Mouse (Mus musculus) forebrain, embryonic 13.5 days (tissue): ENCODE measurements at regions not wholly inside any gene's neighbourhood (a gene's known extent, or its start where the extent isn't known, plus 50 kb on each side); places are given as distances from the start of the nearest gene placed in this dataset.
A peak's percentile ranks its signal among the peaks of the same experiment; 100 is the strongest.

Experiments
- ATAC-seq: fragments of 200-750 bp; cut with Nextera tagmentation; 2 replicates; pipeline ENCODE4 v1.8.0; 2017
- H3K27ac ChIP-seq: fragments of 300-500 bp; sonication (generic); 2 replicates; pipeline ENCODE4 v1.5.1; 2015; ENCODE audit warnings: inconsistent platforms, mild to moderate bottlenecking, moderate library complexity
- H3K27me3 ChIP-seq: fragments of 300-500 bp; sonication (generic); 2 replicates; pipeline ENCODE4 v1.6.1; 2015; ENCODE audit warnings: mild to moderate bottlenecking, inconsistent platforms
- H3K36me3 ChIP-seq: fragments of 300-500 bp; sonication (generic); 2 replicates; pipeline ENCODE4 v1.6.1; 2015; ENCODE audit warnings: mild to moderate bottlenecking, inconsistent platforms; ENCODE audit not compliant: poor library complexity, severe bottlenecking
- H3K4me1 ChIP-seq: fragments of 300-500 bp; sonication (generic); 2 replicates; pipeline ENCODE4 v1.6.1; 2015; ENCODE audit warnings: inconsistent platforms
- H3K4me2 ChIP-seq: fragments of 300-500 bp; sonication (generic); 2 replicates; pipeline ENCODE4 v1.6.1; 2015; ENCODE audit warnings: inconsistent platforms, mild to moderate bottlenecking, moderate library complexity
- H3K4me3 ChIP-seq: fragments of 300-500 bp; sonication (generic); 2 replicates; pipeline ENCODE4 v1.5.1; 2015; ENCODE audit warnings: mild to moderate bottlenecking, inconsistent platforms
- H3K9ac ChIP-seq: fragments of 300-500 bp; sonication (generic); 2 replicates; pipeline ENCODE4 v1.6.1; 2015; ENCODE audit warnings: mild to moderate bottlenecking, inconsistent platforms
- H3K9me3 ChIP-seq: fragments of 300-500 bp; sonication (generic); replicated peaks from 2 replicates; pipeline ENCODE4 v1.6.1; 2016; ENCODE audit warnings: inconsistent platforms
- WGBS: fragments of 180-500 bp; shearing (Covaris S2); methylation state at CpG from one replicate; pipeline ENCODE4 v1.1.7; 2015; 5-methylcytosine and 5-hydroxymethylcytosine counted together

DNA sequence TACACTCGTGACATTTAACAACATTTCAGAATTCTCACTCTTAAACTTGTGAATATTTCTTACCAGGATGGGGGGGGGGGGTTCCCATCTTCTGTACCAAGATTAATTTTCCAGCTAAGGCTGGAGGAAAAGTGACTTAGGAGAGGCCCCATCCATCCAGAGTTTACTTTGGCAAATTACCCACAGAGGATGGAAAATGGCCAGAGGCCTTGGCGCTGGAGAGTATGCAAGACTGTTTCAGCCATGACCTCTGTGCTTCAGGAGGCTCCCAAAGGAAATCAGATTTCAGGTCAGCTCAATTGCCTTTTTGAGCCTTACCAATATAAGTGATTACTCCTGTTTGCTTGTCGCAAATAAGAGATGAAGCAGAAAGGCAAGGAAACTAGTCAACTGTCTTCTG lies 143.4 kb upstream of the F930015N05Rik start:
- Histone ChIP-seq H3K9ac (no peak overlapping the region), H3K4me1 (no peaks in the 10 kb centered on the region), H3K4me2 (no peak overlapping the region), H3K4me3 (no peak overlapping the region), H3K36me3 (no peaks in the 10 kb centered on the region), H3K27ac (no peak overlapping the region), H3K9me3 (no peaks in the 10 kb centered on the region), H3K27me3 (no peaks in the 10 kb centered on the region)
- ATAC-seq, result no peak
- WGBS, result 91% methylated on average over 3 of the region's 3 CpGs

DNA sequence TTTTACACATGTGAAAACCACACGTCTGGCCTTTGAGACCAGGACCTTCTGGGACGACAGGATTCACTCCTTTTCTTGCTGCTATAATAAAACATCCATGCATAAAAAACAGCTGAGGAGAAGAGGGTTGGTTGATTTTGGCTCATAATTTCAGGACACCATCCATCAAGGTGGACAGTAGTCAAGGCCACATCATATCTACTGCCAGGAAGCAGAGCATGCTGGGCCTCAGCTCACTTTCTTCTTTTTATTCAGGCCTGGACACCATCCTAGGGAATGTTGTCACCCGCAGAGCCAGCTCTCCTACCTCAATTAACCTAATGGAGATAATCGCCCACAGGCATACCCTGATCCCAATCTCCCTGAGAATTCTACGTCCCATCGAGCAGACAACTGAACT lies 149.6 kb upstream of the F930015N05Rik start:
- Histone ChIP-seq H3K27me3 (no peaks in the 10 kb centered on the region), H3K9ac (no peak overlapping the region), H3K36me3 (no peaks in the 10 kb centered on the region), H3K27ac (no peak overlapping the region), H3K4me1 (0 out of 2 replicates have a peak, but pooled peaks cover 3% of the 10 kb centered on the region), H3K9me3 (no peaks in the 10 kb centered on the region), H3K4me2 (no peak overlapping the region), H3K4me3 (no peak overlapping the region)
- no peak for ATAC-seq
- 83% methylated on average over 6 of the region's 6 CpGs for WGBS

DNA sequence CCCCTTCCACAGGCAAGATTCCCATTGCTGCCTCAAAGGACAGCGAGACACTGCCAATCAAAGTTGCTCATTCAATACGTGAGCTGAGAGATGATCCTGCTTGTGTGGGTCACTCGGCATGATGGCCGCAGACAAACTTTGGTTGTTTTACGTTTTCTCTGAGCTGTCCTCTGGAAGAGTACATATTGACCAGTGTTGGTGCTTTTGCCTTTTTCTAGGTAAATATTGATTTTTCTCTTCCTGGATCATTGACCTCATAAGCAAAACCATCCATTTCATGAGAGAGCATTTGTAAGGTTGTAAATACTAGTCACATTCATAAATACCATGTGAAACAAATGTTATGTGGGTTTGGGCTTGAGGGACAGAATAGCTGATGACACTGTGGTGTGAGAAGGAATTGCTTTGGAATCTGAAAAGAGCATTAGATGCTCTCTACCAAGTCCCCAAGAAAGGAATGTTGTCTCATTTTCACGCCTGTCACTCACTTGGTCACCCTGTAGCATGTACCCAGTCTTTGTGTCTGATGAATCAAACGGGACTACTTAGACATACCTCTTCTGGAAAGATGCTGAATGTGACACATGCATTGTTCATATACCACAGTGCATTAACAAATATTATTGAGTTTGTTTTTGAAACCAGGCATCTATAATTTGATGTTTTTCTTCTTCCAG lies 150.7 kb upstream of the F930015N05Rik start:
- Histone ChIP-seq H3K4me1 (0 out of 2 replicates have a peak, but pooled peaks cover 3% of the 10 kb centered on the region), H3K27me3 (no peaks in the 10 kb centered on the region), H3K9me3 (no peaks in the 10 kb centered on the region), H3K36me3 (no peaks in the 10 kb centered on the region), H3K27ac (no peak overlapping the region), H3K4me3 (no peak overlapping the region), H3K4me2 (no peak overlapping the region), H3K9ac (no peak overlapping the region)
- 79% methylated on average over 7 of the region's 7 CpGs for WGBS
- no peak for ATAC-seq

DNA sequence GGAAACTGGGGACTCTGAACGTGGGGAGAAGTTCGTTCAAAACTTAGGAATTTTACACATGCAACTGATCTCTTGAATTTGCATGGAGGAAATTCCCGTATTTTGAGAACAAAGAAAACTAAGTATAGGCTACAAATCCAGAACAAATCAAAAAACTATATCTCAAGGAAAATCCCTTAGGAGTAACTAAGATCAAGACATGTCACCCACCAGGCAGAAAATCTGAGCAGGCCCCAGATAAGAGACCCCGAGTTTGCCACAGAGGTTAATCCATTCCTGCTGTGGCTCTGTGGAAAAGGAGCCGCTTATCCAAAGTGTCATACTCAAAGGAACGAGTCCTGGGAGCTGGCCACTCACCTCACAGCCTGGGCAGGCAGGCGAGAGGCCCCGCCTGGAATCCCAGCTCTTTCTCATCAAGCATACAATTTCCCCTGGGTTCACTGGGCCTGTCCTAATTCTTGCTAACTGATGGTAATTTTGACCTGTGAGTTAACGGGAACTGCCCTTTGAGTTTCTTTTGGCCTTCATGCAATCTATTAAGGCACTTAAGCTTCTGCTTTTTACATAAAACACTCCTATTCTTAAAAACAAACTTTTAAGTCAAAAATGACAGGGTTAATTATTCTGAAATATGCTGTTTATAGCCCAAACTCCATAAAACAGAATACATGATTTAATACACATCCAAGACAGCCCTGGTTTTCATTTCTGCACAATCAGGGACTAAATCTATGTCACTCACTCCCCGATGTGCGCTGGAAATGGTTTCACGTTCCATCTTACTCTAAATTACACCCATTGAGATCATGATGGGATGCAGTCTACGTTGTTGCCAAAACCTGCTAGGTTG lies 151.5 kb upstream of the F930015N05Rik start:
- Histone ChIP-seq H3K4me1 (0 out of 2 replicates have a peak, but pooled peaks cover 3% of the 10 kb centered on the region), H3K9me3 (no peaks in the 10 kb centered on the region), H3K36me3 (no peaks in the 10 kb centered on the region), H3K27me3 (no peaks in the 10 kb centered on the region), H3K4me2 (no peak overlapping the region), H3K27ac (no peak overlapping the region), H3K4me3 (no peak overlapping the region), H3K9ac (no peak overlapping the region)
- WGBS, result 40% methylated on average over 13 of the region's 13 CpGs
- ATAC-seq, result no peak

DNA sequence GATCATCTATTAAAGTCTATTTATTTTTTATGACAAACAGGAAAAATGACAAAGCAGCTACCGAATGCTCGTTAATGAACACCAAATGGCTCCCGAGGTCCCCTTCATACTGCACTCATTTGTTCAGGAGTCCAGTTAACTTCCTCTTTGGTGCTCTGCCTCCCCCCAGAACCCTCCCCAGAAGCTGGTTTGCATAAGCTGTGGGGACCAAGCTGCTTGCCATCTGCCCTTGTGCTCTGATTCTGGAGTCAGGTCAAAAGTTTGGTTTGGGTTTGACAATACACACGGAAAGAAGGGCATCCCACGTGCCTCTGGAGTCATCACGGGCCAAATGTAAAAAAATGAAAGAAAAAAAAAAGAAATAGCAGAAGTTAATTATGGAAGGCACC lies 152.1 kb upstream of the F930015N05Rik start:
- H3K9me3 ChIP-seq, result no peaks in the 10 kb centered on the region
- no peaks in the 10 kb centered on the region for H3K36me3 ChIP-seq
- H3K9ac ChIP-seq, result no peak overlapping the region
- H3K4me3 ChIP-seq, result no peak overlapping the region
- H3K4me2 ChIP-seq, result no peak overlapping the region
- H3K27ac ChIP-seq, result no peak overlapping the region
- WGBS, result 67% methylated on average over 6 of the region's 6 CpGs
- ATAC-seq, result no peak
- H3K4me1 ChIP-seq, result 0 out of 2 replicates have a peak, but pooled peaks cover 3% of the 10 kb centered on the region
- no peaks in the 10 kb centered on the region for H3K27me3 ChIP-seq

DNA sequence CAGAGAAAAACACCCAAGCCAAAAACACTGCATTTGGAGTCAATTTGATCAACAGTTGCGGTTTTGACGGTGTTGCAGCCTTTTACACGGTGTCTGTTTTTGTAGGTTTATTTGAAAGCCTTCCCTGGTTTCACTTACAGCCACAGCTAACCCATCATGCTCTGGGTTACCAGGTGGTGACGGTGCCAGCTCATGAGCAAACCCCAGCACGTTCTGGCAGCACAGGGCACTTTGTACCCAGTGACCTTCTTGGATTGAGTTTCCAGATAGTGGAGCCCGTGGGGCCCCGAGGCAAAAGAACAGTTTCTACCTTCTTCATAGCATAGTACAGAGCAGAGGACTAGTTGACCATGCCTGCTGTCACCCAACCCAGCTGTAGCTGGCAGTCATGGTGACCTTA lies 152.6 kb upstream of the F930015N05Rik start:
- Histone ChIP-seq H3K27ac (no peak overlapping the region), H3K27me3 (no peaks in the 10 kb centered on the region), H3K9ac (no peak overlapping the region), H3K4me3 (no peak overlapping the region), H3K4me2 (no peak overlapping the region), H3K9me3 (no peaks in the 10 kb centered on the region), H3K4me1 (0 out of 2 replicates have a peak, but pooled peaks cover 3% of the 10 kb centered on the region), H3K36me3 (no peaks in the 10 kb centered on the region)
- WGBS, result 95% methylated on average over 7 of the region's 7 CpGs
- ATAC-seq, result no peak

DNA sequence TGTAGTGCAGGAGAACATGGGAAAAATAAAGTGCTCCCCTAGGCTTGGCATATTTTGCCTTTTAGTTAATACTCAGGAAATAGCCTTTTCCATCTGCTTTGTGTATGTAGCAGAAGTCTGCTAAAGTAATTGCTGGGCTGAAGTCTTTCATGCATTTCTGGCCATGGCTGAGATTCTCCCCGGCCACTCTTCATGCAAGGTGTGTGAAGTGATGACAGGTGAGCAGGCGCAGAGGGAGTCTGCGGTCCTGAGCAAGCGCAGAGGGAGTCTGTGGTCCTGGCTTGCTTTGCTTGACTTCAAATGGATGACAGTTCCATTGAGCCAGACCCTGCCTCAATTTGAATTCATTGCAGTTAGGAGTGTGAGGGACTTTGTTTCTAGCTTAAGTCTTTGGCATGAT lies 153.6 kb upstream of the F930015N05Rik start:
- no peak overlapping the region for H3K4me3 ChIP-seq
- 0 out of 2 replicates have a peak, but pooled peaks cover 3% of the 10 kb centered on the region for H3K4me1 ChIP-seq
- no peak overlapping the region for H3K27ac ChIP-seq
- 93% methylated on average over 4 of the region's 4 CpGs for WGBS
- no peaks in the 10 kb centered on the region for H3K9me3 ChIP-seq
- no peaks in the 10 kb centered on the region for H3K27me3 ChIP-seq
- H3K36me3 ChIP-seq, result no peaks in the 10 kb centered on the region
- no peak overlapping the region for H3K9ac ChIP-seq
- H3K4me2 ChIP-seq, result no peak overlapping the region
- no peak for ATAC-seq

DNA sequence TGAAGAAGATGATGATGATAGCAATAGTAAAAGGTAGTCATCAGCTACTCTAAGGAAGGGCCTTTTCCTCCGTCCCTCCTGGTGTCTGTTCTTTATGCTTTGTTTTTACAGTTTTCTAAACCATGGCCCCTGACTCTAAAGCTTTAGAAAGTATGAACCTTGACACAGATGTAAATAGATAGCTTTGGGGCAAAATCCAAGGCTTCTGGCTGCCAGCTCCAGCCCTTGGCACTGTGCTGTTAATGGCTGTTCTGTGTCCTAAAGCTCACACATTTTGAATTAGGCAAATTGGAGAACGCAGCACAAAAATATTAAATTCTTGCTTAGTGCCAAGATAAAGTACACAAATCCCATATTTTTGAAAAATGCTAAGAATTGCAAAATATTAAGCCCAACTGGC lies 155.8 kb upstream of the F930015N05Rik start:
- 87% methylated on average over 2 of the region's 2 CpGs for WGBS
- H3K9ac ChIP-seq, result no peak overlapping the region
- no peak overlapping the region for H3K27ac ChIP-seq
- no peak for ATAC-seq
- H3K27me3 ChIP-seq, result 0 out of 2 replicates have a peak, but pooled peaks cover 2% of the 10 kb centered on the region
- H3K4me1 ChIP-seq, result 0 out of 2 replicates have a peak, but pooled peaks cover 3% of the 10 kb centered on the region
- H3K4me3 ChIP-seq, result no peak overlapping the region
- H3K9me3 ChIP-seq, result no peaks in the 10 kb centered on the region
- H3K36me3 ChIP-seq, result no peaks in the 10 kb centered on the region
- H3K4me2 ChIP-seq, result no peak overlapping the region

DNA sequence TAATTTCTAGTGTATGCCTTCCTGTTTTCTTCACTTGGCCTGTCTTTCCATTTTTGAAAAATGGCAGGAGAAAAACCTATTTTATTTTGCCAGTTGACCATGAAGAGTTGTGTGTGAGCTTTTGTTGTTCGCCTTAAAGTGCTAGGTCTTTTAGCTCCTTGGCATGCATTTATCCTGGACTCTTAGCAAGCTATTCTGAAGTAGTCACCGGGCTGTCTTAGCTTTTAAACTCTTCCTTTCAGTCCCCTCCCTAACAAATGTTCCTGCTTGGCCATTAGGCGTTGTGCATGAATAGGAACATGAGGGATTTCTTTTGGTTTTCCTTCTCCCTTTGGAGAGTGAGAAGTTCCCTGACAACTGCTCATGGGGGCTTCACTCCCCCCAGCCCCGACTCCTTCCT lies 160.9 kb upstream of the F930015N05Rik start:
- Histone ChIP-seq H3K9me3 (no peaks in the 10 kb centered on the region), H3K36me3 (no peaks in the 10 kb centered on the region), H3K27me3 (0 out of 2 replicates have a peak, but pooled peaks cover 2% of the 10 kb centered on the region), H3K4me2 (no peak overlapping the region), H3K4me1 (peaks cover 14% of the 10 kb centered on the region), H3K9ac (no peak overlapping the region), H3K27ac (no peak overlapping the region), H3K4me3 (no peak overlapping the region)
- 26% methylated on average over 4 of the region's 4 CpGs for WGBS
- ATAC-seq, result no peak

DNA sequence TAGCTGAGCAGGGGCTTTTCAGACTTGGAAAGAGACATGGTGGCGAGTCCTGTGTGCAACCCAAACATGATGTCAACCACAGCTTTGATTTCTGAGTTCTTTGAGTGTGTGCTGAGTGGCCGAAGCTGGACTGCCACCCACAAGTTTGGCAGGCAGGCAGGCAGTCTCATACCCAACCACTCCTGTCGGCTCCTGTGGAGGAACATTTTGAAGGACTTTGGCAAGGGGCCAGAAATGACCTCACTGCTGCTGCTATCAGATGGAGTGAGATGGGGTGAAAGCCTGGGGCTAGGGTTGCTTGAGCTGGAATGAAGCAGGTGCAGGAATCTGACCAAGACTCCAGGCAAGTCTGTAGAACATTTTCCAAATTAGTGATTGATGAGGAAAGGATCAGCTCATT lies 162.7 kb upstream of the F930015N05Rik start:
- Histone ChIP-seq H3K4me2 (no peak overlapping the region), H3K36me3 (no peaks in the 10 kb centered on the region), H3K9me3 (no peaks in the 10 kb centered on the region), H3K4me1 (peaks cover 14% of the 10 kb centered on the region), H3K4me3 (no peak overlapping the region), H3K27me3 (0 out of 2 replicates have a peak, but pooled peaks cover 2% of the 10 kb centered on the region), H3K9ac (no peak overlapping the region), H3K27ac (no peak overlapping the region)
- ATAC-seq, result 0 out of 2 replicates have a peak, but pooled peaks have one; percentile 13
- WGBS, result 55% methylated on average over 3 of the region's 3 CpGs

DNA sequence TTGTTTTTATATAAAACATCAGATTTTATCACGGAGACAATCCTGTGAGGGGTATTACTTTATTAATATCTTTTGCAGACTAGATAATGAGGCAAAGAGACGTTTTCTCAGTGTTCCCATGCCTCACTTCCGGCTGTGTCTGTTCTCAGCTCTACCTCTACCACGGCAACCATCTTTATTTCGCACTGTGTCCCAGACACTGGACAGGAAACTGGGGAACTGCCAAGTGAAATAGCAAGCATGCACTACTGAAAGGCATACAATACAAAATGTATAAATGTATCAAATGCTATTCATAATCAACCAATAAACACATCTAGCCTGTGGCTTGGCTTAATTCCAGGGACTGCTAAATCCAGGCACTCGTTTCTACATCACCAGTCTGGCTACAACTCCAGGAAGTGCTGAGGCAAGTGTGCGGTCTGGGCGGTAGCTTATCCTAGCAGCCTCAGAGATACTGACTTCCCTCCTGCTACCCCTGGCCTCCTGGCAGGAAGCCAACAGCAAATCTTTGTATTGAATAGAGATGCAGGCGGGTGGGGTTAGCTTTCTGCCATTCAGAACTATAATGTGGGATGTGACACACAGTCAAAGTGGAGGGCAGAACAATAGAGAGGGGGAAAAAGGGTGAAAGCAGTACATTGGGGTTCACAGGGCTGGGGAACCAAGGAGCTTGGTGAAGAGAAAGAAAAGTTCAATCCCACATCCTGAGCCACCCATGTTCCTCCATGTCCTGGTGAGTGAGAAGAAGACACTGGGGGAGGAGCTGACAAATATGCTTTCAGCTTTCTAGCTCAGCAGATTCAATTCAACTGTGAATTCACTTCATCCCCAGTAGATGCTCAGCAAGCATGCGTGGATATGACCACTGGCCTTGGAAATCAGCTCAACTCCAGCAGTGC lies 164.0 kb upstream of the F930015N05Rik start:
- 44% methylated on average over 10 of the region's 10 CpGs for WGBS
- Histone ChIP-seq H3K4me2 (no peak overlapping the region), H3K27ac (0 out of 2 replicates have a peak overlapping the region, but pooled peaks have one; percentile 19), H3K9ac (no peak overlapping the region), H3K4me3 (no peak overlapping the region), H3K9me3 (no peaks in the 10 kb centered on the region), H3K36me3 (no peaks in the 10 kb centered on the region), H3K4me1 (peaks cover 14% of the 10 kb centered on the region), H3K27me3 (0 out of 2 replicates have a peak, but pooled peaks cover 2% of the 10 kb centered on the region)
- peak; percentile 80 for ATAC-seq
